Mouse (Mus musculus) liver, embryonic 18 days (tissue): ENCODE data around the gene Cacna1s. TPM values are rescaled to one million over a fixed set of nuclear protein-coding genes. Genes with fewer than 3 reads are reported as not detected.

Experiments
- polyA plus RNA-seq: library from polyadenylated mRNA; depleted of rRNA; stranded (reverse); fragments of >200 nt; gene quantifications from 2 replicates; pipeline ENCODE4 v1.2.3, GENCODE M21; 2012; rRNA removed

The Cacna1s gene
- polyA plus RNA-seq = under 0.01 and 0.10 TPM in 2 replicates

GRCm38 (mm10) chr1:136052547-136052946 lies at the start of gene Cacna1s:
Cacna1s (plus strand) TSS chr1:136052750.

GRCm38 (mm10) chr1:136006292-136006748 lies 46.2 kb upstream of the Cacna1s start, which contains the start of gene Igfn1:
Igfn1 (minus strand) TSS chr1:136006342.

GRCm38 (mm10) chr1:136007211-136008158 lies 45.1 kb upstream of the Cacna1s start, which contains the start of gene Tmem9:
Tmem9 (plus strand) TSS chr1:136008150.

GRCm38 (mm10) chr1:136050312-136051012 lies 2.1 kb upstream of the Cacna1s start, which contains the start of gene Ascl5:
Ascl5 (plus strand) TSS chr1:136050804.

GRCm38 (mm10) chr1:136130951-136131558 lies 78.5 kb downstream of the Cacna1s start, which contains the start of gene Kif21b:
Kif21b (plus strand) TSS chr1:136131389.

Other genes starting within 250 kb of the Cacna1s start
- gene Lad1, start 234.2 kb upstream of the Cacna1s start, polyA plus RNA-seq = 0.55 and 0.59 TPM in 2 replicates
- 2.9 and 3.1 TPM in 2 replicates for gene Tnnt2, start 216.4 kb upstream of the Cacna1s start, polyA plus RNA-seq
- gene Pkp1, start 133.5 kb upstream of the Cacna1s start, polyA plus RNA-seq = not detected in 2 replicates
- 0.05 and 0.12 TPM in 2 replicates for gene Igfn1, start 46.4 kb upstream of the Cacna1s start, polyA plus RNA-seq
- gene Tmem9, start 44.6 kb upstream of the Cacna1s start, polyA plus RNA-seq = 79.1 and 80.8 TPM in 2 replicates
- not detected in 2 replicates for gene Ascl5, start 1.9 kb upstream of the Cacna1s start, polyA plus RNA-seq
- 2.4 and 3.3 TPM in 2 replicates for gene Kif21b, start 78.6 kb downstream of the Cacna1s start, polyA plus RNA-seq
- not detected in 2 replicates for gene Mroh3, start 160.1 kb downstream of the Cacna1s start, polyA plus RNA-seq
- gene Inava, start 181.5 kb downstream of the Cacna1s start, polyA plus RNA-seq = 0.26 and 0.31 TPM in 2 replicates
- not detected in 2 replicates for gene Gpr25, start 208.1 kb downstream of the Cacna1s start, polyA plus RNA-seq